ENCODE assay signal across 7 mouse cellular contexts in the genomic region with DNA sequence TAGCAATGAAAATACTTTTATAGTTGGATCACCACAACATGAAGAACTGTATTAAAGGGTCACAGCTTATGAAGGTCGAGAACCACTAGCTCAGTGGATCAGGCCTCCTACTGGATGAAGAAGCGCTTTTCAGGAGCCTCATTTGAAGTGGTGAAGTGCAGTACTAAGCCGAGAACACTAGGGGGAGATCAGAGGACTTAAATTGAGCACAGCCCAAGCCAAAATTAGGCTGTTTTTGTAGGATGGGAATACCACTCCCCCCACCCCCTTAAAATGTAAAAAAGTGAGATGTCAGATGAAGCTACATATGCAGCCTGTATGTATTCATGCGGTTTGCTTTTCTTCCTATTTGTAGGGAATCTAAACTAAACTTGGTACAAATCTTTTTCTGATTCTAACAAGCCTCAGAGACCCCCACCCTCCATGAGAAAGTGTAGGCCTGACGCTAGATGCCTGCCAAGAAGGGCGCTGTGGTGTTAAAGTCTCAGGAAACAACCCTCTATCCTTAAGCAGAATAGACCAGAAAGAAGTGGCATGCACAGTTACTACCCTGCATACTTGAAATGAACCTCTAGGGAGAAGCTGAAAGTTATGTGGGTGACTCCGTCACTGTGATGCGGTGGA.
DNase-seq lines count a peak whose midpoint lies in the region; ATAC-seq and TF ChIP-seq lines count a peak whose summit lies in the region.

No protein-coding gene starts in this region.

- H3K4me1 ChIP-seq in spleen, adult 2 months (ENCODE audit: control insufficient read depth, insufficient read depth, insufficient read length): no peaks in the 10 kb centered on the region
- no peaks in the 10 kb centered on the region for H3K4me1 ChIP-seq in forebrain, embryonic 14.5 days (ENCODE audit: control insufficient read depth, insufficient read depth, low read length)

- H3K27me3 ChIP-seq in spleen, adult 2 months (ENCODE audit: control insufficient read depth, insufficient read depth, low read length): no peaks in the 10 kb centered on the region
- no peaks in the 10 kb centered on the region for H3K27me3 ChIP-seq in forebrain, embryonic 14.5 days (replicated peaks; ENCODE audit: control insufficient read depth, insufficient read depth, low read length)

- peak; percentile 46; the same call in 1 of the 2 replicates for ATAC-seq in forebrain, embryonic 14.5 days

- TF ChIP-seq POLR2A in spleen, adult 2 months (IDR thresholded peaks at IDR 0.05; ENCODE audit: low read depth, low read length): no peak

- DNase-seq in spleen, adult 2 months (ENCODE audit: low read depth in 1 of 2, low spot score in 2 of 2): no peak
- DNase-seq in spleen, postnatal 10 days (ENCODE audit: low spot score in 2 of 2): no peak
- peak; percentile 47 for DNase-seq in adrenal gland, postnatal 14 days
- peak; percentile 83 for DNase-seq in forebrain, embryonic 14.5 days (ENCODE audit: low spot score)
- peak; percentile 31 to 69 for DNase-seq in layer of hippocampus, adult 18-20 months (ENCODE audit: low spot score in 2 of 2)
- DNase-seq in lung, postnatal 14 days: peak; percentile 32
- peak; percentile 72 for DNase-seq in telencephalon, adult 2 months (ENCODE audit: low read depth, low spot score)

- H3K27ac ChIP-seq in spleen, adult 2 months (ENCODE audit: insufficient read depth, low read length): no peak overlapping the region
- H3K27ac ChIP-seq in forebrain, embryonic 14.5 days (ENCODE audit: low read depth, low read length): no peak overlapping the region

- H3K9me3 ChIP-seq in forebrain, embryonic 14.5 days (replicated peaks; ENCODE audit: control insufficient read depth, low read length): no peaks in the 10 kb centered on the region

- H3K4me2 ChIP-seq in forebrain, embryonic 14.5 days (ENCODE audit: low read length): no peak overlapping the region

- H3K9ac ChIP-seq in forebrain, embryonic 14.5 days (ENCODE audit: low read length): no peak overlapping the region

- peak; percentile 2; the same call in 1 of the 2 replicates for TF ChIP-seq CTCF in spleen, adult 2 months (IDR thresholded peaks at IDR 0.05; ENCODE audit: extremely low read depth, insufficient read depth, insufficient read length, insufficient replicate concordance)

- H3K36me3 ChIP-seq in spleen, adult 2 months (ENCODE audit: control insufficient read depth, insufficient read depth, low read length): no peaks in the 10 kb centered on the region
- H3K36me3 ChIP-seq in forebrain, embryonic 14.5 days (ENCODE audit: control insufficient read depth, insufficient read depth, low read length): no peaks in the 10 kb centered on the region

- WGBS in spleen, adult 2 months: 48% methylated on average over 8 of the region's 8 CpGs
- WGBS in forebrain, embryonic 14.5 days: 58% methylated on average over 8 of the region's 8 CpGs

- H3K4me3 ChIP-seq in spleen, adult 2 months (ENCODE audit: extremely low read depth, insufficient read depth, insufficient read length): no peak overlapping the region
- H3K4me3 ChIP-seq in forebrain, embryonic 14.5 days (ENCODE audit: low read depth, low read length): no peak overlapping the region

Comparison
In these comparisons a context has a peak if more than half of its experiments do, and no peak if none do; other contexts are left out.
1. DNase-seq: peak in adrenal gland, postnatal 14 days (single experiment), forebrain, embryonic 14.5 days (single experiment), layer of hippocampus, adult 18-20 months (2 of 2), lung, postnatal 14 days (single experiment) and telencephalon, adult 2 months (single experiment); none in spleen, adult 2 months (0 of 2) and spleen, postnatal 10 days (0 of 2).